Mouse (Mus musculus): ENCODE data around the gene Irf6. TPM values are rescaled to one million over a fixed set of nuclear protein-coding genes. Genes with fewer than 3 reads are reported as not detected.

The Irf6 gene
- polyA plus RNA-seq, 1 experiment, result 0.71 TPM

- Histone ChIP-seq H3K4me1 (ENCODE audit: control insufficient read depth, insufficient read depth, low read length) (no peaks in the 10 kb centered on the region), H3K4me3 (ENCODE audit: insufficient read depth, low read length) (no peak overlapping the region), H3K27ac (ENCODE audit: insufficient read depth, low read length) (no peak overlapping the region)
- TF ChIP-seq CTCF (IDR thresholded peaks at IDR 0.05; ENCODE audit: extremely low read depth, insufficient read depth, low read length) (no peak), POLR2A (IDR thresholded peaks at IDR 0.05; ENCODE audit: extremely low read depth, insufficient read depth, low read length) (no peak)
These were observed 3.7 kb upstream of the Irf6 start for GRCm38 (mm10) chr1:193149231-193149630.

GRCm38 (mm10) chr1:193151134-193151533 is 1.8 kb upstream of the Irf6 start:
- Histone ChIP-seq H3K4me1 (ENCODE audit: control insufficient read depth, insufficient read depth, low read length) (no peaks in the 10 kb centered on the region), H3K27ac (ENCODE audit: insufficient read depth, low read length) (no peak overlapping the region)
- TF ChIP-seq POLR2A (IDR thresholded peaks at IDR 0.05; ENCODE audit: extremely low read depth, insufficient read depth, low read length) (no peak), CTCF (IDR thresholded peaks at IDR 0.05; ENCODE audit: extremely low read depth, insufficient read depth, low read length) (no peak)

GRCm38 (mm10) chr1:193153561-193153960 is 650 bp downstream of the Irf6 start:
- no peak for TF ChIP-seq CTCF (IDR thresholded peaks at IDR 0.05; ENCODE audit: extremely low read depth, insufficient read depth, low read length)
- TF ChIP-seq POLR2A (IDR thresholded peaks at IDR 0.05; ENCODE audit: extremely low read depth, insufficient read depth, low read length), result no peak
- H3K27ac ChIP-seq (ENCODE audit: insufficient read depth, low read length), result no peak overlapping the region
- no peak overlapping the region for H3K4me3 ChIP-seq (ENCODE audit: insufficient read depth, low read length)
- no peaks in the 10 kb centered on the region; the same call in 1 of the 2 replicates for H3K4me1 ChIP-seq (ENCODE audit: control insufficient read depth, insufficient read depth, low read length)

More at GRCm38 (mm10) chr1:193151134-193151533, 1.8 kb upstream of the Irf6 start:
- H3K4me3 ChIP-seq (ENCODE audit: insufficient read depth, low read length), result no peak overlapping the region

GRCm38 (mm10) chr1:193156316-193157110 is 3.6 kb downstream of the Irf6 start:
- no peak overlapping the region for H3K27ac ChIP-seq (ENCODE audit: insufficient read depth, low read length)
- no peak overlapping the region for H3K4me3 ChIP-seq (ENCODE audit: insufficient read depth, low read length)
- TF ChIP-seq POLR2A (IDR thresholded peaks at IDR 0.05; ENCODE audit: extremely low read depth, insufficient read depth, low read length), result no peak
- no peak for TF ChIP-seq CTCF (IDR thresholded peaks at IDR 0.05; ENCODE audit: extremely low read depth, insufficient read depth, low read length)
- H3K4me1 ChIP-seq (ENCODE audit: control insufficient read depth, insufficient read depth, low read length), result no peaks in the 10 kb centered on the region; the same call in 1 of the 2 replicates

- H3K4me3 ChIP-seq (ENCODE audit: insufficient read depth, low read length), result no peak overlapping the region
- H3K27ac ChIP-seq (ENCODE audit: insufficient read depth, low read length), result no peak overlapping the region
- no peak for TF ChIP-seq POLR2A (IDR thresholded peaks at IDR 0.05; ENCODE audit: extremely low read depth, insufficient read depth, low read length)
- no peak for TF ChIP-seq CTCF (IDR thresholded peaks at IDR 0.05; ENCODE audit: extremely low read depth, insufficient read depth, low read length)
- no peaks in the 10 kb centered on the region; the same call in 1 of the 2 replicates for H3K4me1 ChIP-seq (ENCODE audit: control insufficient read depth, insufficient read depth, low read length)
These were observed 4.2 kb downstream of the Irf6 start for GRCm38 (mm10) chr1:193157111-193157492.

GRCm38 (mm10) chr1:193159163-193159562 is 6.3 kb downstream of the Irf6 start:
- no peaks in the 10 kb centered on the region; the same call in 1 of the 2 replicates for H3K4me1 ChIP-seq (ENCODE audit: control insufficient read depth, insufficient read depth, low read length)
- TF ChIP-seq POLR2A (IDR thresholded peaks at IDR 0.05; ENCODE audit: extremely low read depth, insufficient read depth, low read length) (no peak), CTCF (IDR thresholded peaks at IDR 0.05; ENCODE audit: extremely low read depth, insufficient read depth, low read length) (no peak)
- H3K27ac ChIP-seq (ENCODE audit: insufficient read depth, low read length), result no peak overlapping the region
- no peak overlapping the region for H3K4me3 ChIP-seq (ENCODE audit: insufficient read depth, low read length)

GRCm38 (mm10) chr1:193159613-193160012 is 6.7 kb downstream of the Irf6 start:
- no peaks in the 10 kb centered on the region; the same call in 1 of the 2 replicates for H3K4me1 ChIP-seq (ENCODE audit: control insufficient read depth, insufficient read depth, low read length)
- no peak overlapping the region for H3K27ac ChIP-seq (ENCODE audit: insufficient read depth, low read length)
- H3K4me3 ChIP-seq (ENCODE audit: insufficient read depth, low read length), result no peak overlapping the region
- TF ChIP-seq CTCF (IDR thresholded peaks at IDR 0.05; ENCODE audit: extremely low read depth, insufficient read depth, low read length), result no peak

- TF ChIP-seq POLR2A (IDR thresholded peaks at IDR 0.05; ENCODE audit: extremely low read depth, insufficient read depth, low read length) (no peak), CTCF (IDR thresholded peaks at IDR 0.05; ENCODE audit: extremely low read depth, insufficient read depth, low read length) (no peak)
- H3K27ac ChIP-seq (ENCODE audit: insufficient read depth, low read length), result no peak overlapping the region
- H3K4me3 ChIP-seq (ENCODE audit: insufficient read depth, low read length), result no peak overlapping the region
- no peaks in the 10 kb centered on the region; the same call in 1 of the 2 replicates for H3K4me1 ChIP-seq (ENCODE audit: control insufficient read depth, insufficient read depth, low read length)
These were observed 7.6 kb downstream of the Irf6 start for GRCm38 (mm10) chr1:193160317-193161032.

GRCm38 (mm10) chr1:193167746-193168145 is 14.8 kb downstream of the Irf6 start, which contains the start of gene A130010J15Rik:
Gene A130010J15Rik (plus strand): TSS chr1:193168046.
- no peak within 1 kb of the TSS for H3K27ac ChIP-seq (ENCODE audit: insufficient read depth, low read length)
- TF ChIP-seq POLR2A (IDR thresholded peaks at IDR 0.05; ENCODE audit: extremely low read depth, insufficient read depth, low read length), result no peak
- TF ChIP-seq CTCF (IDR thresholded peaks at IDR 0.05; ENCODE audit: extremely low read depth, insufficient read depth, low read length), result no peak
- no peak within 1 kb of the TSS for H3K4me3 ChIP-seq (ENCODE audit: insufficient read depth, low read length)

More at GRCm38 (mm10) chr1:193167746-193168145, 14.8 kb downstream of the Irf6 start, which contains the start of gene A130010J15Rik:
- H3K4me1 ChIP-seq (ENCODE audit: control insufficient read depth, insufficient read depth, low read length), result peaks cover 3% of the 10 kb centered on the region; the same call in 1 of the 2 replicates

All from cortical plate, adult 2 months (tissue).